Mouse (Mus musculus) lung, postnatal 0 days (tissue): ENCODE data around the gene Sucnr1. TPM values are rescaled to one million over a fixed set of nuclear protein-coding genes. Genes with fewer than 3 reads are reported as not detected.

Source experiments
- ATAC-seq: fragments of 200-750 bp; cut with Nextera tagmentation; 2 replicates; pipeline ENCODE4 v1.8.0; 2017; ENCODE audit warnings: moderate library complexity
- DNase-seq: peaks from one replicate; pipeline ENCODE4 v3.0.0-alpha.2; 2016; ENCODE audit warnings: low spot score
- H3K27ac ChIP-seq: fragments of 300-500 bp; sonication (generic); 2 replicates; pipeline ENCODE4 v1.5.1; 2014; ENCODE audit warnings: antibody characterized with exemption, mild to moderate bottlenecking, low read length, mixed read lengths
- H3K27me3 ChIP-seq: fragments of 300-500 bp; sonication (generic); replicated peaks from 2 replicates; pipeline ENCODE4 v1.6.1; 2014; ENCODE audit warnings: low read length, mixed read lengths; ENCODE audit not compliant: insufficient read depth
- H3K36me3 ChIP-seq: fragments of 300-500 bp; sonication (generic); 2 replicates; pipeline ENCODE4 v1.6.1; 2014; ENCODE audit warnings: low read length, mixed read lengths; ENCODE audit not compliant: insufficient read depth
- H3K4me1 ChIP-seq: fragments of 300-500 bp; sonication (generic); 2 replicates; pipeline ENCODE4 v1.6.1; 2014; ENCODE audit warnings: antibody characterized with exemption, low read depth, low read length, mixed read lengths; ENCODE audit not compliant: insufficient read depth
- H3K4me2 ChIP-seq: fragments of 300-500 bp; sonication (generic); replicated peaks from 2 replicates; pipeline ENCODE4 v1.6.1; 2014; ENCODE audit warnings: low read depth, mild to moderate bottlenecking, low read length, moderate library complexity, mixed read lengths
- H3K4me3 ChIP-seq: fragments of 300-500 bp; sonication (generic); 2 replicates; pipeline ENCODE4 v1.5.1; 2014; ENCODE audit warnings: low read depth, low read length
- H3K9ac ChIP-seq: fragments of 300-500 bp; sonication (generic); replicated peaks from 2 replicates; pipeline ENCODE4 v1.6.1; 2014; ENCODE audit warnings: low read depth, mild to moderate bottlenecking
- H3K9me3 ChIP-seq: fragments of 300-500 bp; sonication (generic); 2 replicates; pipeline ENCODE4 v1.6.1; 2016; ENCODE audit warnings: low read length, mixed read lengths
- CTCF ChIP-seq: IDR thresholded peaks from 2 replicates; pipeline ENCODE4 v1.5.1; 2016; ENCODE audit warnings: antibody characterized with exemption, mild to moderate bottlenecking
- EP300 ChIP-seq: IDR thresholded peaks from 2 replicates; pipeline ENCODE4 v1.6.1; 2016; ENCODE audit warnings: antibody characterized with exemption, mild to moderate bottlenecking, control low read depth
- WGBS: fragments of 180-500 bp; shearing (Covaris S2); extraction: QIAGEN DNeasy Blood & Tissue Kit; methylation state at CpG from one replicate; pipeline ENCODE4 v1.1.7; 2014; 5-methylcytosine and 5-hydroxymethylcytosine counted together
- polyA plus RNA-seq: library from polyadenylated mRNA; unstranded; fragments of >200 nt; fragmentation: Nextera tagmentation; extraction: Ambion mirVana; gene quantifications from 2 replicates; pipeline ENCODE4 v1.2.1, GENCODE M21; 2015

The Sucnr1 gene
- polyA plus RNA-seq, 1 experiment from 2014 or later, result not detected

DNA sequence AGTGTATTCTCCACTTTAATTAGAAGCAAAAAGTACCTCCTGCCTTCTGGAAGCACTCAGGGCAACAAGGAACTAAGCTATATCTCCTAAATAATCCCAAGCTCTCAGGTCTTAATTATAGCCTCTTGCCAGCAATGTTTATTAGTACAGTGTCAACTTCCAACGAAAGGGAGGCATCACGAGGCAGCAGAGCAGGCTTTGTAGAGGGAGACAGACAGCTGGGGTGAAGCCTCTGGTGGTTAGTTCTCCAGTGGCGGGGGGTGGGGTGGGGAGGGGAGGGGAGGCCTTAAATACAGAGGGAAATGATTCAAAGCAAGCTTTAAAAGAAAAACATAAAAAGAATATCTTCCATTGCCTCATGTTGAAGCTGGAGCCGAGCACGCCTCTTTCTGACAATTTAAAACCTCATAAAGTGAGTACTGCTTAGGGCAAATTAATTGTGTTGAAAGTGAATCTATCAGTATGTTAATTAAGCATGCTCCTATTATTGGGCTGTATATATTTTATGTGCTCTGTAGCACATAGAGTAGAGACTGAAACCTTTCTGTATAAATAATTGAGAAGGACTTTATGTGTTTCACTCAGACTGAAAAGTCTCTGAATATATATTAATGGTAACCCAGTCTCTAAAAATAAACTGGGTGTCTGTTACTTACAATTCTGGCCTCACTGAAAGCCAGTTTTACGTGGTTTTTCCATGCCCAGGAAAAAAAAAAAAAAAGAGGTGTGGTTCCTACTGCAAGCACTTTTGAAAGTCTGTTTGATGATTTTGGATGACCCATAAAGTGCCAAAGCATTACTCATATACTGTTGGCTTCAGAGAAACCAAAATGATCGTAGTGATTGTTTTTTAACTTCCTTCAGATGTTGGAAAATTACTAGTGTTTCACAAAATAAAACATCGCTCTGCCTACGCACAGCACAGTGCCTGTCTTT is 42.5 kb downstream of the Sucnr1 start:
- Histone ChIP-seq H3K36me3 (no peaks in the 10 kb centered on the region), H3K27ac (no peak overlapping the region), H3K9me3 (no peaks in the 10 kb centered on the region), H3K27me3 (no peaks in the 10 kb centered on the region), H3K4me1 (no peaks in the 10 kb centered on the region), H3K9ac (no peak overlapping the region), H3K4me2 (no peak overlapping the region), H3K4me3 (no peak overlapping the region)
- TF ChIP-seq EP300, result no peak
- DNase-seq (peak; percentile 61), ATAC-seq (peak; percentile 32; the same call in 1 of the 2 replicates)
- WGBS, result 31% methylated on average over 8 of the region's 9 CpGs

DNA sequence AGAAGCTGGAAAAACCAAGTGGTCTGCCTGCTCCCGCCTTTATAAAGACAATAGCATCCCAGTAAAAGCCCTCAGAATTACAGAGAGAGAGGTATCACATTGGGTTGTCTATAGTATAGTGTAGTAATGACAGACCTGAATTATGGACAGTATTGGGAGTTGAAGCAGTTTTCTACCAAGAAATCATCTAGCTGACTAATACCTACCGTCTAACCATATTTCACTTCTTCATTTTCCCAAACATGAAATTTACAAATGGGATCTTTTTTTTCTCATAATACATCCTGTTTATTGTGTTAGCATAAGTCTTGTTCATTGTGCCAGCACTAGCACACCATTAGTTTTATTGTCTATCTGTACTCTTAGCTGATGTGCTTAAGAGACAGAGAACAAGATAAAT is 44.9 kb downstream of the Sucnr1 start:
- H3K36me3 ChIP-seq, result no peaks in the 10 kb centered on the region
- no peaks in the 10 kb centered on the region for H3K9me3 ChIP-seq
- H3K4me2 ChIP-seq, result no peak overlapping the region
- no peak for ATAC-seq
- no peaks in the 10 kb centered on the region for H3K27me3 ChIP-seq
- no peak overlapping the region for H3K4me3 ChIP-seq
- TF ChIP-seq EP300 (no peak), CTCF (no peak)
- 80% methylated on average over 2 of the region's 2 CpGs for WGBS
- no peaks in the 10 kb centered on the region for H3K4me1 ChIP-seq
- DNase-seq, result no peak
- H3K27ac ChIP-seq, result no peak overlapping the region
- H3K9ac ChIP-seq, result no peak overlapping the region

DNA sequence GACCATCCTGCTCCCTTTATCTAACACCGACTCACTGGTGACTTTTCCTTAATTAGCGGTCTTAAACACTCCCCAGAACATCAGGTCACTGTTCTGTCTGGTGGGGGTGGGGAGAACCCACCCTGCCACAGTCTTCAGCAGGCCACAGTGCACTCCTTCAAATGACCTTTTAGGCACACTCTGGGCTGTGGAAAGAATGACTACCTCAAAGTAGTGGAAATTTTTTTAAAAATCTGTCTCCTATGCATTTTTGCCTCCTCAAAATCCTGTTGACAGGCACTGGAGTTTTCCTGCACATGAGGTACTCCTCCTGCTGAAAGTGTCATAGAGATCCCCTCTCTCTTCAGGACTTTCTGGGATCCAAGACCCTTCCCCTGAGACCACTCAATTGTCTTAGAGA is 46.6 kb downstream of the Sucnr1 start:
- no peak for DNase-seq
- Histone ChIP-seq H3K4me3 (no peak overlapping the region), H3K27ac (no peak overlapping the region), H3K27me3 (no peaks in the 10 kb centered on the region), H3K4me1 (no peaks in the 10 kb centered on the region), H3K9ac (no peak overlapping the region), H3K9me3 (no peaks in the 10 kb centered on the region), H3K4me2 (no peak overlapping the region), H3K36me3 (no peaks in the 10 kb centered on the region)
- 66% methylated on average over 2 of the region's 2 CpGs for WGBS
- TF ChIP-seq CTCF (no peak), EP300 (no peak)
- ATAC-seq, result no peak

DNA sequence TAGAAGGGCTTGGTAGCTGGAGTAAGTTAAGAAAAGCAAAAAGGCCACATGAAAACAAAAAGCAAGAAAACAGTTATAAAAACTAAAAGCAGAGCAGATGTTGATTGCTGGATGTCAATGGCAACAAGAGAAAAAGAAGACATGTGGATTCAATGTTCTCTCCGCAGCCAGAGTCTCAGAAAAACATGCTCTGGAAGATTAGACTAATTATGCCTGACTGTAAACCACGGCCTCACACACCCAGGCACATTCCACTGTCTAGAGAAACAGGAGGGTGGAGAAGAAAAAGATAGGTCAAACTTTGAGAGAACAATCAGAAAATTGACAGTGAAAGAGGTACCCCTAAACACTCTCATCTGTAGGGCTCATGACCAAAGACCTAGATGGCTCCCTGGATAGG is 54.1 kb downstream of the Sucnr1 start:
- no peak for TF ChIP-seq CTCF
- no peak for TF ChIP-seq EP300
- Histone ChIP-seq H3K9me3 (no peaks in the 10 kb centered on the region), H3K4me1 (no peaks in the 10 kb centered on the region), H3K4me2 (no peak overlapping the region), H3K9ac (no peak overlapping the region), H3K4me3 (no peak overlapping the region), H3K36me3 (no peaks in the 10 kb centered on the region), H3K27ac (no peak overlapping the region), H3K27me3 (no peaks in the 10 kb centered on the region)
- ATAC-seq (no peak), DNase-seq (no peak)
- WGBS, result 57% methylated on average over 2 of the region's 2 CpGs

Other genes with a start within 250 kb of the Sucnr1 start
- gene Gm8298, start 220.8 kb upstream of the Sucnr1 start, polyA plus RNA-seq, result not detected in 2 replicates
- not detected in 2 replicates for gene C130079G13Rik, start 156.7 kb upstream of the Sucnr1 start, polyA plus RNA-seq
- gene Aadacl2, start 75.1 kb upstream of the Sucnr1 start, polyA plus RNA-seq, result not detected in 2 replicates
- 0.14 and 0.25 TPM in 2 replicates for gene Aadac, start 56.2 kb upstream of the Sucnr1 start, polyA plus RNA-seq